ENCODE assay signal across 7 mouse cellular contexts in genomic region chr2:73428803-73429468, GRCm38 (mm10). TPM values are rescaled to one million over a fixed set of nuclear protein-coding genes. Genes with fewer than 3 reads are reported as not detected.
DNase-seq lines count a peak whose midpoint lies in the region; ATAC-seq and TF ChIP-seq lines count a peak whose summit lies in the region.

No protein-coding gene starts in this region.

- TF ChIP-seq CTCF in intestine, postnatal 0 days (IDR thresholded peaks at IDR 0.05; ENCODE audit: low read depth) = no peak

- H3K9me3 ChIP-seq in embryonic facial prominence, embryonic 11.5 days (replicated peaks; ENCODE audit: control insufficient read depth, low read length) = no peaks in the 10 kb centered on the region
- no peaks in the 10 kb centered on the region for H3K9me3 ChIP-seq in intestine, postnatal 0 days (ENCODE audit: control insufficient read depth)

- no peak overlapping the region for H3K4me2 ChIP-seq in embryonic facial prominence, embryonic 11.5 days (ENCODE audit: low read depth, low read length)
- H3K4me2 ChIP-seq in intestine, postnatal 0 days (replicated peaks; ENCODE audit: low read depth) = no peak overlapping the region

- no peaks in the 10 kb centered on the region for H3K36me3 ChIP-seq in embryonic facial prominence, embryonic 11.5 days (replicated peaks; ENCODE audit: control insufficient read depth, insufficient read depth, low read depth, low read length)
- H3K36me3 ChIP-seq in intestine, postnatal 0 days (ENCODE audit: control insufficient read depth, insufficient read depth) = peaks cover 16% of the 10 kb centered on the region

- WGBS in embryonic facial prominence, embryonic 11.5 days = 68% methylated on average over 21 of the region's 21 CpGs
- WGBS in intestine, postnatal 0 days = 66% methylated on average over 21 of the region's 21 CpGs

- ATAC-seq in embryonic facial prominence, embryonic 11.5 days (replicated peaks; ENCODE audit: insufficient number of reproducible peaks, low FRiP score, low TSS enrichment, low read depth) = peak; percentile 66; the same call in 1 of the 2 replicates
- peak; percentile 42; the same call in 1 of the 2 replicates for ATAC-seq in intestine, postnatal 0 days

- no peaks in the 10 kb centered on the region; the same call in 1 of the 2 replicates for H3K4me1 ChIP-seq in embryonic facial prominence, embryonic 11.5 days (ENCODE audit: control insufficient read depth, insufficient read depth, low read length)
- H3K4me1 ChIP-seq in intestine, postnatal 0 days (replicated peaks; ENCODE audit: control insufficient read depth, insufficient read depth, low read length) = no peaks in the 10 kb centered on the region

- no peak overlapping the region for H3K27ac ChIP-seq in embryonic facial prominence, embryonic 11.5 days (replicated peaks; ENCODE audit: low read depth, low read length)
- no peak overlapping the region for H3K27ac ChIP-seq in intestine, postnatal 0 days (ENCODE audit: low read depth, low read length)

- H3K27me3 ChIP-seq in embryonic facial prominence, embryonic 11.5 days (ENCODE audit: control insufficient read depth, insufficient read depth, low read length) = no peaks in the 10 kb centered on the region
- no peaks in the 10 kb centered on the region for H3K27me3 ChIP-seq in intestine, postnatal 0 days (replicated peaks; ENCODE audit: control insufficient read depth, insufficient read depth, low read length)

- no peak overlapping the region for H3K4me3 ChIP-seq in embryonic facial prominence, embryonic 11.5 days (ENCODE audit: low read depth, low read length)
- no peak overlapping the region for H3K4me3 ChIP-seq in intestine, postnatal 0 days (ENCODE audit: low read depth, low read length)

- DNase-seq in retina, postnatal 1 day = peak; percentile 29
- no peak for DNase-seq in retina, embryonic 14.5 days (ENCODE audit: low spot score)
- DNase-seq in embryonic facial prominence, embryonic 11.5 days (ENCODE audit: low spot score) = peak; percentile 40
- DNase-seq in skeletal muscle tissue, adult 2 months (ENCODE audit: low read depth, low spot score) = peak; percentile 79
- no peak for DNase-seq in thymus, postnatal 4 days
- DNase-seq in thymus, postnatal 0 days (ENCODE audit: low spot score) = no peak

- no peak overlapping the region for H3K9ac ChIP-seq in embryonic facial prominence, embryonic 11.5 days (replicated peaks; ENCODE audit: low read length)
- H3K9ac ChIP-seq in intestine, postnatal 0 days (ENCODE audit: low read depth, low read length) = no peak overlapping the region

RNA-seq across cellular contexts. Expression of gene Gpr155, which starts 42.6 kb away (rescaled TPM):
- 5.9 and 7.4 TPM in 2 replicates for polyA plus RNA-seq in embryonic facial prominence, embryonic 11.5 days (2014; fragmentation: Nextera tagmentation; extraction: Ambion mirVana)
- polyA plus RNA-seq in intestine, postnatal 0 days (2015; fragmentation: Nextera tagmentation; extraction: Ambion mirVana) = 18.1 and 22.6 TPM in 2 replicates
- polyA plus RNA-seq in thymus, postnatal 0 days (2015; fragmentation: Nextera tagmentation; extraction: Ambion mirVana) = 2.6 and 2.8 TPM in 2 replicates

Comparison
In these comparisons a context has a peak if more than half of its experiments do, and no peak if none do; other contexts are left out.
1. DNase-seq: peak in retina, postnatal 1 day (single experiment), embryonic facial prominence, embryonic 11.5 days (single experiment) and skeletal muscle tissue, adult 2 months (single experiment); none in retina, embryonic 14.5 days (single experiment), thymus, postnatal 4 days (single experiment) and thymus, postnatal 0 days (single experiment).